Mouse (Mus musculus): Measurements from ENCODE around the gene 1700016H13Rik.

- no peak for TF ChIP-seq CTCF (IDR thresholded peaks at IDR 0.05; ENCODE audit: low read depth)
- peak; percentile 91 for TF ChIP-seq EP300 (optimal IDR thresholded peaks at IDR 0.05)
These were observed 35.4 kb downstream of the 1700016H13Rik start for GRCm38 (mm10) chr5:103620301-103620973.

Measured in stomach, postnatal 0 days (tissue).